Mouse (Mus musculus) layer of hippocampus, adult 2 months (tissue): ENCODE data around the gene Dynll2. TPM values are rescaled to one million over a fixed set of nuclear protein-coding genes. Genes with fewer than 3 reads are reported as not detected.
"Not testable (repeated sequence)": the region's sequence is repeated elsewhere in the genome, so short reads cannot be mapped to it uniquely, and the experiment has no call there.

Source experiments
- DNase-seq, 2 experiments: peaks; one replicate each; pipeline ENCODE4 v3.0.0; 2022; ENCODE audit warnings: low spot score in 2 of 2
- H3K27ac ChIP-seq: fragments of 200-600 bp; 2 replicates; pipeline ENCODE4 v1.8.1; 2022
- H3K4me3 ChIP-seq: fragments of 200-600 bp; 2 replicates; pipeline ENCODE4 v1.8.1; 2022; ENCODE audit warnings: mild to moderate bottlenecking
- CTCF ChIP-seq: fragments of 200-600 bp; conservative IDR thresholded peaks from 2 replicates; pipeline ENCODE4 v1.8.1; 2022; ENCODE audit warnings: antibody characterized with exemption, mild to moderate bottlenecking, moderate library complexity
- total RNA-seq, 2 experiments: library from RNA; stranded (reverse); gene quantifications; 2 replicates each; pipeline ENCODE4 v1.2.3; 2021

The Dynll2 gene
- total RNA-seq, 2 experiments from 2014 or later = 447 to 467 TPM

- DNase-seq = no peak
- H3K4me3 ChIP-seq = no peak overlapping the region
- H3K27ac ChIP-seq = peak overlapping the region; percentile 14; the same call in 1 of the 2 replicates
- peak; percentile 41 for TF ChIP-seq CTCF
These were observed 8.4 kb downstream of the Dynll2 start for GRCm38 (mm10) chr11:87978905-87979304.

- H3K27ac ChIP-seq, DNase-seq, H3K4me3 ChIP-seq: not testable (repeated sequence)
These were observed 10.3 kb downstream of the Dynll2 start for GRCm38 (mm10) chr11:87977021-87977420.

- TF ChIP-seq CTCF = peak; percentile 86
These were observed 12.7 kb downstream of the Dynll2 start for GRCm38 (mm10) chr11:87974477-87975181.

GRCm38 (mm10) chr11:87973559-87974305 is 13.6 kb downstream of the Dynll2 start:
- no peak for DNase-seq
- Histone ChIP-seq H3K27ac (no peak overlapping the region), H3K4me3 (no peak overlapping the region)
- TF ChIP-seq CTCF = peak; percentile 31; the same call in 1 of the 2 replicates

More at GRCm38 (mm10) chr11:87974477-87975181, 12.7 kb downstream of the Dynll2 start:
- Histone ChIP-seq H3K4me3 (no peak overlapping the region), H3K27ac (no peak overlapping the region)
- DNase-seq = peak; percentile 72 to 73

DNA sequence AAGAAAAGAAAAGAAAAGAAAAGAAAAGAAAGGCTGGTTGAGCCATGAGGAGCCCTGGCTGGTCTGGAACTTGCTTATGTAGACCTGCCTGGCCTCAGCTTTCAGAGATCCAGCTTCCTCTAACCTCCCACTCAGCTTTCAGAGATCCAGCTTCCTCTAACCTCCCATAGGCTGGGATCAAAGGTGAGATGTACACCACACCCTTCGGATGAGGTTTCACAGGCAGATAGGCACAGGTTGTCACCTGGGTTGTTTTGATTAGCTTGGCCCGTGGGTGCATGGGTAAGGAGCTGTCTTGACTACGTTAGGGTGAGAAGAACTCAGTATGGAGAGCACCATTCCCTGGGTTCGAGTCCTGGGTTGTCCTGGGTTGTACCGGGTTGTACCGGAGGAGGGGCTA is 14.5 kb downstream of the Dynll2 start:
- Histone ChIP-seq H3K27ac (no peak overlapping the region), H3K4me3 (no peak overlapping the region)
- DNase-seq = no peak
- TF ChIP-seq CTCF = no peak

GRCm38 (mm10) chr11:87968356-87969122 is 18.8 kb downstream of the Dynll2 start:
- peak; percentile 47 for TF ChIP-seq CTCF
- H3K4me3 ChIP-seq = no peak overlapping the region
- no peak for DNase-seq
- H3K27ac ChIP-seq = no peak overlapping the region

- Histone ChIP-seq H3K27ac (no peak overlapping the region), H3K4me3 (peak overlapping the region; percentile 26; the same call in 1 of the 2 replicates)
- peak; percentile 61 to 91 for DNase-seq
- TF ChIP-seq CTCF = peak; percentile 100
These were observed 19.5 kb downstream of the Dynll2 start for GRCm38 (mm10) chr11:87967692-87968289.

GRCm38 (mm10) chr11:87966214-87966613 is 21.1 kb downstream of the Dynll2 start:
- no peak for TF ChIP-seq CTCF
- no peak overlapping the region for H3K4me3 ChIP-seq
- no peak for DNase-seq
- no peak overlapping the region for H3K27ac ChIP-seq

DNA sequence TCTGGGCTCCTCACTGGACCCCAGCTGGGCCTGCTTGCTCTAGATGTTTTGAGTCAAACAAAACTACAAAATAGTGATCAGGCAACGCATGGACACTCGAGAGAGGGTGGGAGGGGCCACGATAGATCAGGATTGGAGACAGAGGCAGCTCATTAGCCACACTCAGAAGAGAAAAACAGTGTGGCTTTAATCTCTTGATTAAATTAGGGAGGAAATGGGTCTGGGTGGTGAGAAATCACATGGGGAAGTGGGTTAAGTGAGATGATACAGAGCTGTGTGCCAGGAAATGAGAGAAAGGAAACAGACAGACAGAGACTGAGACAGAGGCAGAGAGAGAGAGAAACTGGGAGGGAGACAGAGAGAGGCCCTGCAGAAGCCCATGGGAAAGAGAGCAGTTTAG is 22.0 kb downstream of the Dynll2 start:
- H3K27ac ChIP-seq = no peak overlapping the region
- DNase-seq = no peak
- TF ChIP-seq CTCF = no peak
- no peak overlapping the region for H3K4me3 ChIP-seq

DNA sequence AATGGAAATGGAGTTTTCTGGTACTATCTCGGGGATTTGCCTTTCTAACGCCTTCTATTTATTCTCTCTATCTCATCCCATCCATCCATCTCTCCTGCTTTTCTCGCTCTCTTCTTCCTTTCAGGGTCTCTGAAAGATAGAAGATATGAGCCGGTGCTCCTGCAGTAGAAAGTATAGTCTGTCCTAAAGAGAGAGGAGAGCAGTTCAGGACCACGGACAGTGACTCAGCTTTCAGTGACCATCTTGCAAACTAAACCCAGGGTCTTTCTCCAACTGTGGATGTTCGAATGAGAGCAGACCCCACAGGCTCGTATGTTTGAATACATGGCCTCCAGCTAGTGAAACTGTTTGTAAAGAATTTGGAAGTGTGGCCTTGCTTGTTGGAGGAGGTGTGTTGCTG is 30.3 kb downstream of the Dynll2 start:
- no peak for DNase-seq
- no peak for TF ChIP-seq CTCF
- Histone ChIP-seq H3K27ac (no peak overlapping the region), H3K4me3 (no peak overlapping the region)

GRCm38 (mm10) chr11:87955144-87955543 is 32.2 kb downstream of the Dynll2 start:
- H3K27ac ChIP-seq = no peak overlapping the region
- no peak overlapping the region for H3K4me3 ChIP-seq
- peak; percentile 76 for TF ChIP-seq CTCF
- DNase-seq = no peak

DNA sequence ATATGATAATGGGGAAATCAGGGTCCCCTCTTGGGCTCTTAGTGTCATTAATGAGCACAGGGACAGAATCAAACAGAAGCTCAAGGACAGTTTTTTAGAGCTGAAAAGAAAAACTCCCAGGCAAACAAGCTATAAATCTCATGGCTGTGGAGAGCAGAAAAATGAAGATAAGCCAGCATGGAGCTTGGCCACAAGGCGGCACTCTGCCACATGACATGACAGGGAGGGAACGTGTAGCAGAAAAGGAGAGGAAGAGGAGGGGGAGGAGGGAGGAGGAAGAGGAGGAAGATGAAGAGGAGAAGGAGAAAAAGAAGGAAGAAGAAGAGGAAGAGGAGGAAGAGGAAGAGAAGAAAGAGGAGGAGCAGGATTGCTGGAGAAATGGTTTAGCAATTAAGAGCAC is 37.3 kb downstream of the Dynll2 start:
- DNase-seq = no peak
- Histone ChIP-seq H3K4me3 (no peak overlapping the region), H3K27ac (no peak overlapping the region)
- TF ChIP-seq CTCF = peak; percentile 71

DNA sequence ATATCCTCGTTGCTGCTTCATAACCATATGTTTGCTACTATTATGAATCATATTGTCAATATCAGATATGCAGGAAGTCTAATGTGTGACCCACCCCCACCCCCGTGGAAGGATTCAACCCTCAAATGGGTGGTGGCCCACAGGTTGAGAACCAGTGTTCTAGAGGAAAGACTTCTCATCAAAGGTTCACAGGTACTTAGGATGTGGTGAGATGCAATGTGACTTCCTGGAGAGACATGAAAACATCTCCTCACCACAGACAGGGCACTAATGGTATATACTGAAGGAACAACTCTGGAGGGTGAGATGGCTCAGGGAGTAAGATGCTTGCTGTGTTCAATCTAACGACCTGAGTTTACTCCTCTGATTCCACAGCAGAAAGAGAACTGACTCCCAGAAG is 51.9 kb downstream of the Dynll2 start:
- Histone ChIP-seq H3K27ac (no peak overlapping the region), H3K4me3 (no peak overlapping the region)
- no peak for TF ChIP-seq CTCF
- no peak for DNase-seq
